Mouse (Mus musculus): ENCODE results near the gene Pgp. TPM values are rescaled to one million over a fixed set of nuclear protein-coding genes. Genes with fewer than 3 reads are reported as not detected.
"Not testable (repeated sequence)": the region's sequence is repeated elsewhere in the genome, so short reads cannot be mapped to it uniquely, and the experiment has no call there.

Pgp gene
- total and polyA plus RNA-seq, 3 experiments: 35.7 to 44.5 (median 39.1) TPM

DNA sequence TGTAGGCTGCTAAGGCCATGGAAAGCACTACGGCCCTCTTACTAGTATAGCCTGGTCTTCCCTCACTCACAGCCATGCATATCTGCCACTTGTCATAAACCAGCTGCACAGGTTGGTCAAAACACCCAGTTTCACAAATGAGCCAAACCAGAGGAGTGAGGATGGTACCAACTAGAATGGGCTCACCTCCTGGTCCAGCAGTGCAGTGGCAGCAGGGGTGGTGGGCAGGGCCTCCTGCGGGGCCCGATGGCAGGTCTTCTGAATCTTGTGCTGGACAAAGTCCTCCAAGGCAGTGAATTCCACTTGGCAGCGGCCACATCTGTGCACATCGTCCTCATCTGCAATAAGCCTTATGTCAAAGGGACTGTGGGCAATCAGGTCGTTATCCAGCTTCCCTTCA is 19.0 kb upstream of the Pgp start:
- Histone ChIP-seq H3K27me3 (ENCODE audit: control insufficient read depth, insufficient read depth, low read length) (no peaks in the 10 kb centered on the region), H3K9ac (ENCODE audit: low read depth, low read length) (no peak overlapping the region), H3K79me2 (replicated peaks; ENCODE audit: control insufficient read depth, insufficient read depth, low read length) (0 out of 2 replicates have a peak, but pooled peaks cover 3% of the 10 kb centered on the region), H3K4me1 (ENCODE audit: control insufficient read depth, insufficient read depth, low read length) (peaks cover 3% of the 10 kb centered on the region), H3K27ac (no peak overlapping the region), H3K4me3 (no peak overlapping the region), H3K36me3 (ENCODE audit: control insufficient read depth, insufficient read depth, low read length) (peaks cover 3% of the 10 kb centered on the region; the same call in 1 of the 2 replicates)
- WGBS: 94% methylated on average over 6 of the region's 6 CpGs
- no peak for DNase-seq
- TF ChIP-seq POLR2A (IDR thresholded peaks at IDR 0.05; ENCODE audit: insufficient read depth, low read depth, low read length): no peak
- intact Hi-C loops (cut with DNase I): loop anchor here (5.0 kb wide), 1 partner anchor 34 kb away; no protein-coding TSS in a partner anchor

DNA sequence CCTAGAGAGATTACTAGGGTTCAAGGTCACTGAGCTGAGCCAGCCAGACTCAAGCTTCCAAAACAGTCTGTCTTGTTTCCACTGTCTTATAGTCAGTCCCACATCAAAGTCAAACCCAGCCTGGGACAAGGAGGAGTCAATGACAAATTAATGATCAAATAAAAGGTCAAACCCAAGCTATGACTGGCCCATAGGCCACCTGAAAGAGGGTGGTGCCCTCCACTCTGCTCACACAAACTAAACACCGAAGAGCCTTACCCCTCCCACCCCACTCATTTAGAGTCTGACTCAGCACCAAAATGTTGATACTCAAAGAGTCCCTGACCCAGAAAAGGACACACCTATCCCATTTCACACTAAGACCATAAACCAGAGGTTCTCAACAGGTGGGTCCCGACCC is 16.8 kb upstream of the Pgp start:
- DNase-seq: no peak
- Histone ChIP-seq H3K4me3 (no peak overlapping the region), H3K79me2 (replicated peaks; ENCODE audit: control insufficient read depth, insufficient read depth, low read length) (0 out of 2 replicates have a peak, but pooled peaks cover 3% of the 10 kb centered on the region), H3K27ac (no peak overlapping the region), H3K27me3 (ENCODE audit: control insufficient read depth, insufficient read depth, low read length) (no peaks in the 10 kb centered on the region), H3K9ac (ENCODE audit: low read depth, low read length) (no peak overlapping the region), H3K4me1 (ENCODE audit: control insufficient read depth, insufficient read depth, low read length) (peaks cover 3% of the 10 kb centered on the region), H3K36me3 (ENCODE audit: control insufficient read depth, insufficient read depth, low read length) (peaks cover 3% of the 10 kb centered on the region; the same call in 1 of the 2 replicates)
- intact Hi-C loops (cut with DNase I): loop anchor here (5.0 kb wide), 1 partner anchor 36 kb away; no protein-coding TSS in a partner anchor
- 79% methylated on average over 2 of the region's 2 CpGs for WGBS
- TF ChIP-seq POLR2A (IDR thresholded peaks at IDR 0.05; ENCODE audit: insufficient read depth, low read depth, low read length): no peak
- no peak for TF ChIP-seq EP300 (IDR thresholded peaks at IDR 0.05; ENCODE audit: insufficient read depth, low read depth, low read length)
- TF ChIP-seq CTCF (IDR thresholded peaks at IDR 0.05): no peak

DNA sequence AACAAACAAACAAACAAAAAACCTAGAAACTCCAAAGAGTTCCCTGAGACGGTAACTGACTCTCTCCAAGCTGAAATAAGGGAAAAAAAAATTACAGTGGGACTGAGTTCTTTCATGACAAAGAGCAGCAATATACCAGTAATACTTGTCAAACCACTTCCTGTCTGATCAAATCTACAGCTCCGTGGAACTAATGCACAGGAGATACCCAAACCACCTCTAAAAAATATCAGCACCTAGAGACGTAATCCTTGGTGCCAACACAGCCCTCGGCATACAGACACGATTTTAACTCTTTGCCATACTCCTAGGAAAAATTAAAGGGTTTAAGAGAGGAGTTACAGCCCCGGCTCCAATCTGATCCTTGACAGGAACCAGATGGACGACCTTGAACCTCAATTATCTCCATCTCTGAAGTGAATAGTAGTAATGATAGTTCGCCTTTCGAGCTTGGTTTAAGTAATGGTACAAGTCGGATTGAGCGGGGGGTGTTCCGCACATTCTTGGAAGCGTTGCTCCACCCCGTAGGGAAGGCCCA is 15.9 kb upstream of the Pgp start:
- peak overlapping the region; percentile 86 for H3K4me3 ChIP-seq
- peak overlapping the region; percentile 82 for H3K9ac ChIP-seq (ENCODE audit: low read depth, low read length)
- H3K4me1 ChIP-seq (ENCODE audit: control insufficient read depth, insufficient read depth, low read length): peaks cover 3% of the 10 kb centered on the region
- H3K79me2 ChIP-seq (replicated peaks; ENCODE audit: control insufficient read depth, insufficient read depth, low read length): 0 out of 2 replicates have a peak, but pooled peaks cover 3% of the 10 kb centered on the region
- H3K27me3 ChIP-seq (ENCODE audit: control insufficient read depth, insufficient read depth, low read length): no peaks in the 10 kb centered on the region
- H3K36me3 ChIP-seq (ENCODE audit: control insufficient read depth, insufficient read depth, low read length): peaks cover 3% of the 10 kb centered on the region; the same call in 1 of the 2 replicates
- intact Hi-C loops (cut with DNase I): loop anchor here (5.0 kb wide), 1 partner anchor 37 kb away; no protein-coding TSS in a partner anchor
- TF ChIP-seq POLR2A (IDR thresholded peaks at IDR 0.05; ENCODE audit: insufficient read depth, low read depth, low read length) (no peak), EP300 (IDR thresholded peaks at IDR 0.05; ENCODE audit: insufficient read depth, low read depth, low read length) (no peak), CTCF (IDR thresholded peaks at IDR 0.05) (no peak)
- H3K27ac ChIP-seq: peak overlapping the region; percentile 97
- no peak for DNase-seq
- WGBS: 3% methylated on average over 14 of the region's 14 CpGs

DNA sequence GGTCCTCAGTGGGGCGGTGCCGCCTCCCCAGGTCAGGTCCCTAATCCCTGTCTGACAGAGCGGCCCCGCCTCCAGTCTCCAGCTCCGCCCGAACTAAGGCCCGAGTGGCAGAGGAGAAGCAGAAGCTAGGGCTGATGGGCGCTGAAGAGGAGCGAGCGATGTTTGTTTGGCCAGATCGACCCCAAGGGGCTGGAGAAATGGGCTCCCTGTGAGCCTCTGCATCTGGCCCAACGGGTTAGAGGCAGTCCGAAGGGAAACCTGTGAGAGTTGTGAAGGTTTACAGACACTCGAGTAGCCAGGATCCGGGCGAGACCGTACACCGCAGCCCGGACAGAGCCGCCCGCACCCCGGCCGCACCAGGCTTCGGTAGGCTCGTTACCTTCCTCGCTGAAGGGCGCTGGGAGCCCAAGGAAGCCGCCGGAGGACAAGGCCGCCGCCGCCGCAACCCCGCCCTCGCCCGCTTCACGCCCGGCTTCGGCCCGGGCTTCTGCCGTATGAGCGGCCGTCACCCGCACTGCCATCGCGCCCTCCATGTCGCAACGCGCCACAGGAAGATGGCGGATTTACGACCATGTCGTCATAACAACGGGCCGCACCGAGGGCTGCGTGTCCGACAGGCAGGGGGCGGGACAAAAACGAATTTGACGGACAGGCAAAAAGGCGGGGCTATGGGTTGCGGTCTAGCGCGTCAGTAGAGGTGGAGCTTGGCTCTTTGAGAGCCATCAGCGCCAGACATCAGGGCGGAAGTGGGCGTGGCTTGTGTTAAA is 15.3 kb upstream of the Pgp start:
- H3K27me3 ChIP-seq (ENCODE audit: control insufficient read depth, insufficient read depth, low read length): no peaks in the 10 kb centered on the region
- H3K79me2 ChIP-seq (replicated peaks; ENCODE audit: control insufficient read depth, insufficient read depth, low read length): 0 out of 2 replicates have a peak, but pooled peaks cover 1% of the 10 kb centered on the region
- peaks cover 3% of the 10 kb centered on the region for H3K4me1 ChIP-seq (ENCODE audit: control insufficient read depth, insufficient read depth, low read length)
- peak overlapping the region; percentile 86 for H3K4me3 ChIP-seq
- H3K27ac ChIP-seq: peak overlapping the region; percentile 97
- TF ChIP-seq POLR2A (IDR thresholded peaks at IDR 0.05; ENCODE audit: insufficient read depth, low read depth, low read length): peak; percentile 90
- peak; percentile 71 for TF ChIP-seq EP300 (IDR thresholded peaks at IDR 0.05; ENCODE audit: insufficient read depth, low read depth, low read length)
- no peak for TF ChIP-seq CTCF (IDR thresholded peaks at IDR 0.05)
- intact Hi-C loops (cut with DNase I): loop anchor here (5.0 kb wide), 1 partner anchor 38 kb away; no protein-coding TSS in a partner anchor
- WGBS: under 1% methylated on average over 67 of the region's 67 CpGs
- H3K9ac ChIP-seq (ENCODE audit: low read depth, low read length): peak overlapping the region; percentile 82
- H3K36me3 ChIP-seq (ENCODE audit: control insufficient read depth, insufficient read depth, low read length): peaks cover 3% of the 10 kb centered on the region; the same call in 1 of the 2 replicates
- peak; percentile 99 for DNase-seq

DNA sequence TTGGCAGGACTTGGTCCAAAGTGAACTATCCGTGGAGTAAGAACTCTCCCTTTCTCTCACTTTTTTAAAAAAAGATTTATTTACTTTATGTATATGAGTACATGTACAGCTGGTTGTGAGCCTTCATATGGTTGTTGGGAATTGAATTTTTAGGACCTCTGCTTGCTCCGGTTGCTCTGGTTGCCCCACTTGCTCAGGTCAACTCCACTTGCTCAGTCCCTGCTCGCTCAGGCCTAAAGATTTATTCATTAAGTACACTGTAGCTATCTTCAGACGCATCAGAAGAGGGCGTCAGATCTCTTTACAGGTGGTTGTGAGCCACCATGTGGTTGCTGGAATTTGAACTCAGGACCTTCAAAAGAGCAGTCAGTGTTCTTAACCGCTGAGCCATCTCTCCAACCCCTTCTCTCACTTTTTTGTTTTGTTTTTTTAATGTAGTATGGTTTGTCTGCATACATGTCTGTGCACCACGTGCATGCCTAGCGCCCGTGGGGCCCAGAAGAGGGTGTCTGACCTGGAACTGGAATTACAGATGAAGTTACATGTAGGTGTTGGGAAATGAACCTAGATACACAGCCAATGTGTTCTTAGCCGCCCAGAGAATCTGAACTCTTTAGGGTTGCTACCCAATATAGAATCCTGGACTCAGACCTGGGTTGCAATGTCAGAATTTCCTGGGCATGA is 14.5 kb upstream of the Pgp start:
- H3K9ac ChIP-seq (ENCODE audit: low read depth, low read length); H3K27me3 ChIP-seq (ENCODE audit: control insufficient read depth, insufficient read depth, low read length); H3K4me1 ChIP-seq (ENCODE audit: control insufficient read depth, insufficient read depth, low read length); H3K36me3 ChIP-seq (ENCODE audit: control insufficient read depth, insufficient read depth, low read length); DNase-seq; intact Hi-C loops (cut with DNase I); H3K79me2 ChIP-seq (replicated peaks; ENCODE audit: control insufficient read depth, insufficient read depth, low read length): not testable (repeated sequence)
- Histone ChIP-seq H3K4me3 (peak overlapping the region; percentile 15; the same call in 1 of the 2 replicates), H3K27ac (peak overlapping the region; percentile 56)
- WGBS: 50% methylated on average over 10 of the region's 10 CpGs

All from heart, adult 2 months (tissue).